Mouse (Mus musculus) ES-E14 (cell line): ENCODE results near the gene 2700081O15Rik. TPM values are rescaled to one million over a fixed set of nuclear protein-coding genes. Genes with fewer than 3 reads are reported as not detected.

Source experiments
- DNase-seq: peaks from one replicate; pipeline ENCODE4 v3.0.0-alpha.2; 2013; ENCODE audit warnings: low read depth, low spot score
- H3K27ac ChIP-seq: 2 replicates; pipeline ENCODE4 v1.5.1; 2012; ENCODE audit warnings: low read depth, mild to moderate bottlenecking, low read length, moderate library complexity, mixed read lengths; ENCODE audit not compliant: poor library complexity, insufficient read depth, severe bottlenecking
- H3K36me3 ChIP-seq: 2 replicates; pipeline ENCODE4 v1.6.1; 2012; ENCODE audit warnings: mild to moderate bottlenecking, low read length, moderate library complexity, mixed read lengths; ENCODE audit not compliant: control insufficient read depth, poor library complexity, insufficient read depth, severe bottlenecking
- H3K4me1 ChIP-seq, 2 experiments: fragments of 150-350 bp in 1 of 2; sonication (generic) in 1 of 2; 2 replicates each; pipeline ENCODE4 v1.6.1; 2012; ENCODE audit warnings: low read length in 2 of 2, mild to moderate bottlenecking in 1 of 2, mixed read lengths in 1 of 2; ENCODE audit not compliant: control insufficient read depth in 2 of 2, insufficient read depth in 2 of 2, poor library complexity in 1 of 2
- H3K4me3 ChIP-seq, 2 experiments: fragments of 150-350 bp in 1 of 2; sonication (generic) in 1 of 2; 2 replicates each; pipeline ENCODE4 v1.5.1; 2012; ENCODE audit warnings: low read length in 2 of 2, low read depth in 1 of 2, mild to moderate bottlenecking in 1 of 2, mixed read lengths in 1 of 2; ENCODE audit not compliant: insufficient read depth in 1 of 2, poor library complexity in 1 of 2, severe bottlenecking in 1 of 2
- H3K9ac ChIP-seq: 2 replicates; pipeline ENCODE4 v1.6.1; 2012; ENCODE audit warnings: low read depth, mild to moderate bottlenecking, low read length, mixed read lengths; ENCODE audit not compliant: poor library complexity, insufficient read depth, severe bottlenecking
- H3K9me3 ChIP-seq: fragments of 150-350 bp; sonication (generic); 2 replicates; pipeline ENCODE4 v1.6.1; 2012; ENCODE audit warnings: low read depth, mild to moderate bottlenecking, low read length; ENCODE audit not compliant: control insufficient read depth, insufficient read depth
- CHD2 ChIP-seq: IDR thresholded peaks from 2 replicates; pipeline ENCODE4 v1.6.1; 2014; ENCODE audit warnings: mild to moderate bottlenecking, low read depth, low read length, inconsistent platforms
- HCFC1 ChIP-seq: IDR thresholded peaks from 2 replicates; pipeline ENCODE4 v1.6.1; 2012; ENCODE audit warnings: low read length, inconsistent platforms, borderline replicate concordance; ENCODE audit not compliant: insufficient read depth
- MAFK ChIP-seq: IDR thresholded peaks from 2 replicates; pipeline ENCODE4 v1.6.1; 2014; ENCODE audit warnings: mild to moderate bottlenecking, low read depth, low read length, inconsistent platforms; ENCODE audit not compliant: insufficient read depth
- ZC3H11A ChIP-seq: IDR thresholded peaks from 2 replicates; pipeline ENCODE4 v1.6.1; 2012; ENCODE audit warnings: low read depth, mild to moderate bottlenecking, inconsistent platforms, low read length, borderline replicate concordance
- ZNF384 ChIP-seq: IDR thresholded peaks from 2 replicates; pipeline ENCODE4 v1.6.1; 2012; ENCODE audit warnings: low read depth, low read length, inconsistent platforms
- in situ Hi-C, 2 experiments: fragments of 600-800 bp; cut with MboI; formaldehyde crosslinking; loops; one replicate each; pipeline ENCODE4 v1.15.1; 2025; ENCODE audit warnings: low sequenced_read_pairs in 2 of 2, inconsistent platforms in 1 of 2; ENCODE audit not compliant: unreplicated experiment in 2 of 2
- total RNA-seq: library from RNA; depleted of rRNA; stranded (reverse); fragments of 300-350 nt; gene quantifications from 2 replicates; pipeline ENCODE4 v1.2.3, GENCODE M21; 2012

Gene 2700081O15Rik
- total RNA-seq, 1 experiment: 28.3 TPM

DNA sequence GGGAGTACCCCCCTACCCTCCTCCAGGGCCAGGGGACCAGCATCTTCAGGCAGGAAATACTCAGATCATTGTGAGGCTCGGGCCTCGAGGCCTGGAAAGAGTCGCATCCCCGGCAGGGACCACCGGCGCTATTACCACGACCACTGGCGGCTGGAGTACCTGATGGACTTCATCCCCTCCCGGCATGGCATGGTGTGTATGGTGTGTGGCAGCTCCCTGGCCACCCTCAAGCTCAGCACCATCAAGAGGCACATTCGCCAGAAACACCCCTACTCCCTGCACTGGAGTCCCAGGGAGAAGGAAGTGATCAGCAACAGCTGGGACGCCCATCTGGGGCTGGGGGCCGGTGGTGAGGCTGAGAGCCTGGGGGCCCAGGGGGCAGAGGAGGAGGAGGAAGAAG lies 2.7 kb downstream of the 2700081O15Rik start:
- no peak for DNase-seq
- Histone ChIP-seq H3K9me3 (no peaks in the 10 kb centered on the region), H3K36me3 (peaks cover 9% of the 10 kb centered on the region), H3K27ac (no peak overlapping the region), H3K4me3 (no peak overlapping the region), H3K4me1 (peaks cover 0 to 13% of the 10 kb centered on the region in 2 experiments; a peak in 2 of 4 replicates), H3K9ac (no peak overlapping the region)
- TF ChIP-seq ZNF384 (no peak), ZC3H11A (no peak), HCFC1 (no peak), MAFK (no peak), CHD2 (no peak)
- in situ Hi-C loops: no loop called here

DNA sequence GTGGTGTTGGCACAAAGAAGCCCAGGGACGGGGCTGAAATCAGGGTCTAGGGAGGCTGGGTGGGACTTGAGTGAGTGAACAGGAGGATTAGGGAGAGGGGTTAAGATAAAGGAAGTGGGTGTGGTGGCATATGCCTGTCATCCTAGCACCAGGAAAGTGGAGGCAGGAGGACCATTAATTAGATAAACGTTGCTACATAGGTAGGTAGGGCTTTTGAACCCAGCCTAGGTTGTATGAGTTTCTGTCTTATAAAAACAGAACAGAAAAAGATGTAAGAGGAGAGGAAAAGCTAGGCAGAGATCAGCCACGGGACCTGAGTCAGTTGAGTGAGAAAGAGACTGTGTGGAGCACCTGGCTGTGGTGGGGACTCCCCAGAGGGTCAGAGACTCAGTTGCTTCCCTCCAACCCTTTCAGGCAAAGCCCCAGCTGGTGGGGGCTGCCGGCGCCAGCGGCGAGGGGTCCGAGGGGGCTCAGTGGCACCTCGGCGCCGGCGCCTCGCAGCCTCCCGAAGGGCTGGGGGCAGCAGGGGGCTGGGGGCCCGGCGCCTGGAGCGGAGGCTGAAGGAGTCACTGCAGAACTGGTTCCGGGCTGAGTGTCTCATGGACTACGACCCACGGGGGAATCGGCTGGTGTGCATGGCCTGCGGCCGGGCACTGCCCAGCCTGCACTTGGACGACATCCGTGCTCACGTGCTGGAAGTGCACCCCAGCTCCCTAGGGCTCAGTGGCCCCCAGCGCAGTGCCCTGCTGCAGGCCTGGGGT lies 3.6 kb downstream of the 2700081O15Rik start:
- Histone ChIP-seq H3K4me3 (no peak overlapping the region), H3K9me3 (no peaks in the 10 kb centered on the region), H3K4me1 (peaks cover 0 to 14% of the 10 kb centered on the region in 2 experiments; a peak in 2 of 4 replicates), H3K9ac (no peak overlapping the region), H3K27ac (no peak overlapping the region), H3K36me3 (peaks cover 11% of the 10 kb centered on the region)
- TF ChIP-seq CHD2 (no peak), MAFK (no peak), ZC3H11A (no peak), HCFC1 (no peak), ZNF384 (no peak)
- in situ Hi-C loops: no loop called here
- DNase-seq: no peak

- H3K9me3 ChIP-seq: no peaks in the 10 kb centered on the region
- H3K4me1 ChIP-seq: peaks cover 0 to 14% of the 10 kb centered on the region in 2 experiments; a peak in 2 of 4 replicates
- H3K27ac ChIP-seq: no peak overlapping the region
- in situ Hi-C loops: no loop called here
- H3K9ac ChIP-seq: peak overlapping the region; percentile 32
- peaks cover 16% of the 10 kb centered on the region for H3K36me3 ChIP-seq
- peak overlapping the region; percentile 58 to 60 for H3K4me3 ChIP-seq
- DNase-seq: no peak
- TF ChIP-seq ZC3H11A (no peak), MAFK (no peak), ZNF384 (no peak), CHD2 (no peak), HCFC1 (no peak)
These were observed 4.5 kb downstream of the 2700081O15Rik start for GRCm38 (mm10) chr19:7421602-7422591.

DNA sequence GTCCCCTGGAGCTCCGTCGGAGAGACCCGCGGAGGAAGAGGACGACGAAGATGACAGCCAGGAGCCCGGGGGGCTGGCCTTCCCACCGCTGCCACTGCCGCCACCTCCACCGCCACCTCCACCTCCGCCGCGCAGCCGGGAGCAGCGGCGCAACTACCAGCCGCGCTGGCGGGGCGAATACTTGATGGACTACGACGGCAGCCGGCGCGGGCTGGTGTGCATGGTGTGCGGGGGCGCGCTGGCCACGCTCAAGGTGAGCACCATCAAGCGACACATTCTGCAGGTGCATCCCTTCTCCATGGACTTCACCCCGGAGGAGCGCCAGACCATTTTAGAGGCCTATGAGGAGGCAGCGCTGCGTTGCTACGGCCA lies 5.2 kb downstream of the 2700081O15Rik start:
- Histone ChIP-seq H3K4me3 (peak overlapping the region; percentile 58 to 60), H3K4me1 (peaks cover 0 to 14% of the 10 kb centered on the region in 2 experiments; a peak in 2 of 4 replicates), H3K9ac (peak overlapping the region; percentile 32), H3K36me3 (peaks cover 16% of the 10 kb centered on the region), H3K27ac (no peak overlapping the region), H3K9me3 (no peaks in the 10 kb centered on the region)
- no peak for DNase-seq
- in situ Hi-C loops: no loop called here
- TF ChIP-seq HCFC1 (no peak), MAFK (no peak), ZNF384 (no peak), CHD2 (no peak), ZC3H11A (no peak)
